In the genomic region with DNA sequence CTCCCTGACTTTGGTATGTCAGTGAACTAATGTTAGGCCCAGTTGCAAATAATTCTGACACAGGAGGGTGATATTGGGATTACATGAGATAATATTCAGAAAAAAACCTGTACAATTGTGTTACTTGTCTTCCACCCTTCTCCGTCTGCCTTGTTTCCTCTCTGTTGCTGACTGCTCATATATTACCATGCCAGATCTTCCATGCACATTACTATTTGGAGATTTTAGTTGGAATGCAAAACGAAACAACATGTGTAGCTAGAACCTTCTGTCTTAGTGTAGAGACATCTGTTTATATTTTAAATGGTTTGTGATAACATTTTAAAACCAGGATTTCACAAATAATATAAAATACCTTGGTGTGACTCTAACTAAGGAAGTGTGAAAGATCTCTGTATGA, we compare ENCODE assay signal across 21 mouse cellular contexts.
DNase-seq lines count a peak whose midpoint lies in the region; ATAC-seq and TF ChIP-seq lines count a peak whose summit lies in the region.
"Had no signal": no experiment of that assay in that cellular context is flagged by ENCODE, and none has a peak within 500 bp of the region (broad histone marks: within the 10 kb centered on the region; RNA-seq: fewer than 3 reads in every experiment).

No protein-coding gene starts in this region.

- no peak for ATAC-seq in monocyte, adult 5-6 weeks (replicated peaks; ENCODE audit: insufficient number of reproducible peaks, low FRiP score, low TSS enrichment, poor library complexity, severe bottlenecking)
- ATAC-seq: forebrain, embryonic 14.5 days; forebrain, embryonic 16.5 days had no signal

- DNase-seq in layer of hippocampus, adult 11-12 months (ENCODE audit: low spot score): peak; percentile 6
- no peak for DNase-seq in layer of hippocampus, postnatal 25 days (ENCODE audit: extremely low spot score in 1 of 2, low spot score in 1 of 2)
- DNase-seq in layer of hippocampus, adult 2 months (ENCODE audit: low spot score in 2 of 2): peak in 1 of 2 experiments; percentile 51
- no peak for DNase-seq in layer of hippocampus, postnatal 36 days
- DNase-seq in layer of hippocampus, adult 9-10 months (ENCODE audit: low spot score): peak; percentile 26
- peak; percentile 10 for DNase-seq in telencephalon, adult 2 months (ENCODE audit: low read depth, low spot score)
- no peak for DNase-seq in retina, embryonic 14.5 days (ENCODE audit: low spot score)
- DNase-seq: adrenal gland, adult 2 months; adrenal gland, postnatal 10 days; adrenal gland, postnatal 25 days; cerebellum, adult 11-12 months; cerebellum, adult 2 months; cerebellum, adult 9-10 months; cerebellum, postnatal 10 days; cerebellum, postnatal 25 days had no signal

- TF ChIP-seq CTCF in layer of hippocampus, adult 2 months (conservative IDR thresholded peaks at IDR 0.05): no peak

- H3K4me3 ChIP-seq in layer of hippocampus, adult 2 months: no peak overlapping the region
- H3K4me3 ChIP-seq: embryonic facial prominence, embryonic 10.5 days; embryonic facial prominence, embryonic 12.5 days; forebrain, embryonic 12.5 days had no signal

- H3K27ac ChIP-seq in layer of hippocampus, adult 2 months: peak overlapping the region; percentile 49
- H3K27ac ChIP-seq: embryonic facial prominence, embryonic 10.5 days; embryonic facial prominence, embryonic 12.5 days; forebrain, embryonic 12.5 days had no signal

Comparison
In these comparisons a context has a peak if more than half of its experiments do, and no peak if none do; other contexts are left out.
1. DNase-seq: peak in layer of hippocampus, adult 11-12 months (single experiment), layer of hippocampus, adult 9-10 months (single experiment) and telencephalon, adult 2 months (single experiment); none in layer of hippocampus, postnatal 25 days (0 of 2), layer of hippocampus, postnatal 36 days (0 of 2) and retina, embryonic 14.5 days (single experiment).